ENCODE assay signal across 11 mouse cellular contexts in genomic region chr2:16773398-16774113, GRCm38 (mm10).
A peak's percentile ranks its signal among the peaks of the same experiment; 100 is the strongest.
DNase-seq lines count a peak whose midpoint lies in the region; ATAC-seq lines count a peak whose summit lies in the region.
"Had no signal": no experiment of that assay in that cellular context is flagged by ENCODE, and none has a peak within 500 bp of the region (broad histone marks: within the 10 kb centered on the region; RNA-seq: fewer than 3 reads in every experiment).

No protein-coding gene starts in this region.

- no peaks in the 10 kb centered on the region for H3K9me3 ChIP-seq in kidney, embryonic 16.5 days (ENCODE audit: low read length)
- no peaks in the 10 kb centered on the region for H3K9me3 ChIP-seq in limb, embryonic 12.5 days
- H3K9me3 ChIP-seq: forebrain, embryonic 15.5 days had no signal

- H3K9ac ChIP-seq in kidney, embryonic 16.5 days (replicated peaks; ENCODE audit: low read length): no peak overlapping the region
- no peak overlapping the region for H3K9ac ChIP-seq in limb, embryonic 12.5 days (replicated peaks)
- H3K9ac ChIP-seq: forebrain, embryonic 15.5 days had no signal

- peak; percentile 75; the same call in 1 of the 2 replicates for ATAC-seq in kidney, embryonic 16.5 days (ENCODE audit: low FRiP score, low TSS enrichment)
- peak; percentile 37; the same call in 1 of the 2 replicates for ATAC-seq in limb, embryonic 12.5 days (ENCODE audit: insufficient number of reproducible peaks, insufficient read depth, low FRiP score, low TSS enrichment, low read depth)
- ATAC-seq: forebrain, embryonic 15.5 days had no signal

- H3K4me2 ChIP-seq in kidney, embryonic 16.5 days (replicated peaks; ENCODE audit: low read depth, low read length): no peak overlapping the region
- no peak overlapping the region for H3K4me2 ChIP-seq in limb, embryonic 12.5 days
- H3K4me2 ChIP-seq: forebrain, embryonic 15.5 days had no signal

- DNase-seq in kidney, adult 18-20 months: no peak
- DNase-seq in brain, adult 2 months (ENCODE audit: low read depth, low spot score): peak; percentile 11
- peak; percentile 8 for DNase-seq in embryo, embryonic 10 days (ENCODE audit: low spot score)
- no peak for DNase-seq in cerebellum, adult 11 months
- DNase-seq in ovary, adult 18-20 months (ENCODE audit: low spot score): no peak
- DNase-seq: heart, postnatal 36 days; right cerebral cortex, postnatal 4 days had no signal

- H3K36me3 ChIP-seq in kidney, embryonic 16.5 days (ENCODE audit: insufficient read depth, low read length): no peaks in the 10 kb centered on the region
- H3K36me3 ChIP-seq in limb, embryonic 12.5 days: no peaks in the 10 kb centered on the region
- H3K36me3 ChIP-seq: forebrain, embryonic 15.5 days had no signal

- 28% methylated on average over 1 of the region's 1 CpGs for WGBS in kidney, embryonic 16.5 days
- WGBS in limb, embryonic 12.5 days: 13% methylated on average over 1 of the region's 1 CpGs

- no peak overlapping the region for H3K4me3 ChIP-seq in kidney, embryonic 16.5 days (ENCODE audit: low read length)
- no peak overlapping the region for H3K4me3 ChIP-seq in limb, embryonic 12.5 days (replicated peaks)
- H3K4me3 ChIP-seq: forebrain, embryonic 15.5 days; layer of hippocampus, adult 2 months had no signal

- no peaks in the 10 kb centered on the region for H3K4me1 ChIP-seq in kidney, embryonic 16.5 days (ENCODE audit: insufficient read depth, low read length)
- peaks cover 15% of the 10 kb centered on the region for H3K4me1 ChIP-seq in limb, embryonic 12.5 days (replicated peaks)

- no peaks in the 10 kb centered on the region for H3K27me3 ChIP-seq in kidney, embryonic 16.5 days (ENCODE audit: insufficient read depth, low read length)
- H3K27me3 ChIP-seq in limb, embryonic 12.5 days: no peaks in the 10 kb centered on the region
- H3K27me3 ChIP-seq: forebrain, embryonic 15.5 days had no signal

- H3K27ac ChIP-seq in kidney, embryonic 16.5 days (ENCODE audit: low read length): no peak overlapping the region
- H3K27ac ChIP-seq in limb, embryonic 12.5 days: no peak overlapping the region
- H3K27ac ChIP-seq: forebrain, embryonic 15.5 days; layer of hippocampus, adult 2 months had no signal

Comparison
In these comparisons a context has a peak if more than half of its experiments do, and no peak if none do; other contexts are left out.
1. DNase-seq: peak in brain, adult 2 months (single experiment) and embryo, embryonic 10 days (single experiment); none in kidney, adult 18-20 months (single experiment), cerebellum, adult 11 months (single experiment) and ovary, adult 18-20 months (single experiment).